Mouse (Mus musculus) ovary, adult 18-20 months (tissue): ENCODE results near the gene Ctrb1.
A peak's percentile ranks its signal among the peaks of the same experiment; 100 is the strongest.

Source experiments
- DNase-seq: peaks from one replicate; pipeline ENCODE4 v3.0.0; 2022; ENCODE audit warnings: low spot score, mixed read lengths

Gene Ctrb1

DNA sequence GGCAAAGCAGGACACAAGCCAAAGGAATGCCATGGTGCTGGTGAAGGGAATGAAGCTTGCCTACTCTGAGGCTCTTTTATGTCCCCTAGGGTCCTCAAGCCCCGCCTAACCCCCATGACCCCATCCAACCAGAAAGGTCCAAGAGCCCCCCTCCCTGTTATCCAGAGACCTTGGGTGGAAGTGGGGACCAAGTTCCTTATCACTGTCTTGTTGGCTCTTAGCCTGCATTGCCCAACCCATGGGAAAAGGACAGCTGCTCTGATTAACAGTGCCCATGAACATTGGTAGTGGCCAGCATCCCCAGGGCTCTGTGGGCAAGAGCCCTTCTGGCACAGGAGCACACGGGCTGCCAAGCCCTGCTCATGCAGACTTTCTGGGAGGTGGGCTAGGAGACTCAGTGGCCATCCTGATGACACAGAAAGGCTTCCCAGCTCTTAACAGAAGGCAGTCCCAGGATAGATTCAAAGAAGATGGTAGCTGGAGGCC lies at the start of gene Ctrb1:
Gene Ctrb1, minus strand, starts transcription at position 51 of the 486 bp plus-strand sequence.
- no peak for DNase-seq

DNA sequence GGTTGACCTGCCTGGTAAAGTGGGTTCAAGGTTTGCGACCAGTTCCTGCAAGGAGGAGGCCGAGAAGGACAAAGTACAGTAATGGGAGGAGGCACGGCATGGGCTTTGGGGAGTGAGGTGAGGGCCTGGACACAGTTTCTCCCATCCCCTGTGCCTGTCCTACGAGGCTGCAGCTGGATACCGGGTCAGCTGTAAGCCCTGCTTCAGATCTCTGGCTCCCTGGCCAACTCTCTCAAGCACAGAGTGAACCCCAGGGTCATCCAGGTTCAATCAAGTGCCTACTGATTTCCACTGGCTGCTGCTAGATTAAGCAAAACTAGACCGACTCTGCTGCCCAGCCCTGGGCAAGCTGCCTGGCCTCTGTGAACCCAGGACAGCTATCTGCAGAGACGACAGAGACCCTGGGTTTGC lies 49.5 kb upstream of the Ctrb1 start:
- DNase-seq = no peak

DNA sequence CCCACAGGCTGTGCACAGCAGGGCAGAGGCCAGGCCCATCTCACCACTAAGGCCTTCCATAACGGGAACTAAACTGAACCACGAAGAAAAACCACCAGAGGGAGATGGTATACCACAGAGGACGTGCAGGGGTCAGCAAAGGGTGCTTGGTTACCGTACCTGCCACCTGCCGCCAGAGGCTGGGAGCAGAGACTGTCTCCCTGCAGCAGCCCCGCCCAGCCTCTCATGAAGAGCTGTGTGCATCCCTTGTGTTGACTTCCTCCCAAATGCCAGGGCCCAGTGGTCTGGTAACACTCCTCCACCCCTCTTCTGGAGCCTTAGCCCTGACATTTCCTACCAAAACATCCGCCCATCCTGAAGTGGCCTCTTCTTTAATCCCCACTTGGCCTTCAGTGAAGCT lies 48.8 kb upstream of the Ctrb1 start:
- no peak for DNase-seq

GRCm38 (mm10) chr8:111738867-111739266 lies 48.1 kb upstream of the Ctrb1 start:
- no peak for DNase-seq

DNA sequence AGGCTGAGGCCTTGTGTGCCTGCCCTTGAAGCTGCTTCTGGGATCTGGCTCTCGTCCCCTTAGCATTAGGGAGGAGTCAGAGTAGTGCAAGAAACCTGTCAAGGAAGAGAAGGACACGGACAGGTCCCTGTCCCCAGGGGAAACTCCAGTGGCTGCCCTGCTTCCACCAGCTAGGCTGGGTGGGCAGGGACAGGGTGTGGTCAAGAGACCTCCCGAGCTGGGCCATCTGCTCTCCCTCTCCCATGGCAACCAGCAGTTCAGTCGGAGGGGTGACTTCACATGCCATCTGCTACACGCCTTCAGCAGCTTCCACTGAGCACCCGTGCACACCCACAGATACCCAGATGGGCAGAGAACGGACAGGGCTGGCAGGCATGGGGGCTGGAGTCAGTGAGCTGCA lies 45.5 kb upstream of the Ctrb1 start:
- DNase-seq = no peak

DNA sequence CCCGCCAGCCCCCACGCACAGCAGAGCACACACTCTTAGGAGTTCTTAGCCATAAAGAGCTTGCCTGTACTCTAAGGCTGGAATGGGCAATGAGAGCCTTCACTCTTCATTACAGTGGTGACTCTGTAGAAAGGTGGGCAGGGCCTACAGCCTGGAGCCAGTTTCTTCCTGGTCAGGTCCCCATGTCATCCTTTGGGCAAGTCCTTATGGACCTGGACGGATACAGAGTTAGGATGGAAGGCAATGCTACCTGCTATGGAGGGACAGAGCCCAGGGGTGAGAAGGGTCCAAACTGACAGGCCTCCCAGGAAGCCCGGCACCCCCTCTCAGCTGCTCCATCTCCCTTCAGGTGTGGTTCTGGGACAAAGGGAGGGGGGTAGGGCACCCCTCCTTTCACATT lies 45.0 kb upstream of the Ctrb1 start:
- no peak for DNase-seq

GRCm38 (mm10) chr8:111735335-111735761 lies 44.5 kb upstream of the Ctrb1 start:
- no peak for DNase-seq

DNA sequence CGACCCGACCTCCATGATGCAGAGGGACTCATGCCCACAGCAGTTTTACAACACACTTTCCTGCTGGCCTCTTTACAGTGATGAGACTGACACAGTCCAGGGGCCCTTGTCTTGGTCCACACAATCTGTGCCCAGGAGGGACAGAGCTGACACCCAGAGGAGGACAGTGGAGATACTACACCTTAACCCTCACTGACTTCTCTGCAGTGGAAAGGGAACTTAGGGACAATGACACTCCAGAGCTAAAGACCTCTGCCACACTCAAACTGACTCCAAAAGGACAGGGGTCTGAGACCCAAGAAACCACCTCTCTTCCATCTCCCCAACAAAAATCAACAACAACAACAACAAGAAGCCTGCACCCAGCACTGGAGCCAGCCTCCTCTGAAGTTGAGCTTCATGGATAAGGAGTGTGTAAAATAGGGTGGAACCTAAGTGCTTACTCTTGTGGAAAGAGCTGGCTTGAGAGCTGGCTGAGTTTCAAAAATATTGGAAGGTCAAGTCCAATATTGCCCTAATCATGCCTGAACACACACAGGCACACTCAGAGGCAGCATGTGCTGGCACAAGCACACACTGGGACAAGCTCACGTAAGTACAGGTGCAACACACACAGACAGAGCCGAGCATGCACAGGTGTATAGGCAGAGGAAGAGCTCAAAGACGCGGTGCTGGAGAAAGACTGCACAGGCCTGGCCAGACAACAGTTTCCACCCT lies 43.6 kb upstream of the Ctrb1 start:
- no peak for DNase-seq

- DNase-seq = peak; percentile 2
Measured at GRCm38 (mm10) chr8:111733581-111734243, 42.9 kb upstream of the Ctrb1 start.

GRCm38 (mm10) chr8:111732406-111733085 lies 41.7 kb upstream of the Ctrb1 start:
- no peak for DNase-seq

- DNase-seq = peak; percentile 96
Measured at GRCm38 (mm10) chr8:111732004-111732403, 41.2 kb upstream of the Ctrb1 start.

DNA sequence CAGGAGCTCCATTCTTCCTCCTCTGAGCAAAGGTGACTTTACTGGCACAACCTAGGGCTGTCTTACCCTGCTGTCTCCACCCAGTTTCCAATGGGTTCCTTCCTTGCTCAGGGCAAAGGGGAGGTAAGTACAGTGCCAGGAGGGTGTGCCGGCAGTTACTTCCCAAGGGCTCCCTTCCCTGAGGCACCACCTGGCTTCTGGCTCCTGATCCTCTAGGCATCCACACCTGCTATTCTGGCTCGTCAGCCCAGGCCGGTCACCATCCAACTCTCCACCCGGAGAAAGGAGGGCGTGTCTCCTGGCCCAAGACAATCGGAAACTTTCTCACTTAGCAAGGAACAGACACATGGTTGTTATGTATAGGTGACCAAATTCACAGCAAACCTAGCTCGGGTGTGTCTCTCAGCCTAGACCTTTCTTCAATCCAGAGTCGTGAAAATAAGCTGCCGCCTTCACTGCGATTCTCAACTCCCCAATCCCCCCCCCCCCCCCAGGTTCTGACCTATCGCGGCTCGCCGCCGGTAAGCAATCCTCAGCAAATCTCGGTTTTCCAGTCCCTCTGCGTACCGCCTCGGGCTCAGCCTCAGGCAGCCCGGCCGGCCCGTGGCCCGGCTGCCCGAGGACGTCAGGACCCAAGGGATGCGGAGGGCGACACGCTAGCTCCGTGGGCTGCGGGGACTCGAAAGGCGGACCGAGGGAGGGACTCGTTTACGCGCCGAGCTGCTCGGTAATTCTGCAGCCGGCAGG lies 40.6 kb upstream of the Ctrb1 start:
- no peak for DNase-seq

DNA sequence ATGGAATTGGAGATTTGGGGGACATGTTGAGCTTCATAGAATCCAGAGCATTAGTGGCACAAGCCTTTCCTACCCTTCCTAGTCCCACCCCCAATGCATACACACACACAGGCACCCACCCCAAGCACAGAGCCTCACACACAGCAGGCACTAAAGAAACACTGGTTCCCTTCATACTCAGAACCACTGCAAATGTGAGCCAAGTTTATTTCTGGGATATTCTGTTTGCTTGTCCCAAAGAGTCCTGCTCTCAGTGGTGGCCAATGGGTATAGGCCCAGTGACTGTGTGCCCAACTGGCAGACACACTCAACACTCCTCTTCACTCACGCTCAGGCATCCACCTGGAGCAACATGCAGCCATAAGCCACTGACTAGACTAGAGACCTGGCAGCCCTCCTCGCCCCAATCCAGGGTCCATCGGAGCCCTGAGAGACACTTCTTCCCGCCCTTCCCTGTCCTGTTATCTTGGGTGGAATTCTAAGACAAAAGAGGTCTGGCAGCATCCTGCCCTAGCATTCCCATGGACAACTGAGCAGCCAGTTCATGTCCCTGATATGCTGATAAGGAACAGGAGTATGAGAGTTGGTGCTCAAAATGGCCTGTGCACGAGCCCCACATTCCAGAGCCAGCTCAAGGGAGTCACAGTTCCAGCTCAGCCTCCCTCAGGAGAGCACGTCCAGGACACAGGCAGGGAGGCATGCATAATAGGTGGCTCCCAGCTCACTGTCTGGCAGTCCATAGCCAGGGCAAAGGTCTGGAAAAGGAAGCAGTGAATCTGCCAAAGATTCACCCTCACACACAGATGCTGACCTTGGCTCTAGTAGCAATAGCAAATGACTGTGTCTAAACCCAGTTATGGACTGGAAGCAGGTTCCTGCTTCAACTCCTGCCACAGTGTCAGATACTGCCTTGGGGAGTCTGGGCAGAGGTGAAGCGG lies 38.7 kb upstream of the Ctrb1 start:
- no peak for DNase-seq

DNA sequence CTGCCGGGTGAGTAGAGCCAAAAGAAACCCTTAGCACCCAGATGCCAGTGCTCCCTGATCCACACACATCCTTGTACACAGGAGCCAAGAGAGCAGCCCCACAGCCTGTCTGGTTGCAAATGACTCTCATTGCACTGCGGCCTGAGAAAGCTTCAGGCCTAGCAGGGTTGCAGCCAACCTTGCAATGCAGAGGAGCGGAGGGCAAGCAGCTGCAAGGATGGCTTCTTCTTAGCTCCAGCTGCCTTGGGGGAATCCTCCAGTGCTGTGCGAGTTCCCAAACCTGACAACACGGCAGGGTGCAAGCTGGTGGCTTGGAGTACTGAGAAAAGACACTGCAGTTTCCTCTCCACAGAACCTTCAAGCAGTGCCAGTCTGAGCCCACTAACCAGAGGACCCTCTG lies 37.7 kb upstream of the Ctrb1 start:
- DNase-seq = no peak

DNA sequence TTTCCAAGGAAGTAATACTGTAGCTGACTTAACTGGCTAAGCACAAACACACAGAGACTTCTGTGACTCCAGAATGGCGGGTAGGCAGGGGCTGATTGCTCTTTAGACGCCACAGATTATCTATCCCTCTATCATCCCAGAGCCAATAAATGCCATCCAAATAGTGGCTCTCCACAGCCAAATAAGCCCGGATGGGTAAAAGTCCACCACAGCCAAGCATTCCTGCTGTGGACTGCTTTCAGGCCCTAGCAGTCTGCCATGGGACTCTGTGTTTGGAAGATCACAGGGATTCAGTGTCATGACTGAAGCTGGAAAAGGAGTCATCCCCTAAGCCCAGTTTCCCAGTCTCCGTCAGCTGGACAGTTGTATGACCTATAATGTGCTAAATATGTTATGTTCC lies 36.7 kb upstream of the Ctrb1 start:
- no peak for DNase-seq

DNA sequence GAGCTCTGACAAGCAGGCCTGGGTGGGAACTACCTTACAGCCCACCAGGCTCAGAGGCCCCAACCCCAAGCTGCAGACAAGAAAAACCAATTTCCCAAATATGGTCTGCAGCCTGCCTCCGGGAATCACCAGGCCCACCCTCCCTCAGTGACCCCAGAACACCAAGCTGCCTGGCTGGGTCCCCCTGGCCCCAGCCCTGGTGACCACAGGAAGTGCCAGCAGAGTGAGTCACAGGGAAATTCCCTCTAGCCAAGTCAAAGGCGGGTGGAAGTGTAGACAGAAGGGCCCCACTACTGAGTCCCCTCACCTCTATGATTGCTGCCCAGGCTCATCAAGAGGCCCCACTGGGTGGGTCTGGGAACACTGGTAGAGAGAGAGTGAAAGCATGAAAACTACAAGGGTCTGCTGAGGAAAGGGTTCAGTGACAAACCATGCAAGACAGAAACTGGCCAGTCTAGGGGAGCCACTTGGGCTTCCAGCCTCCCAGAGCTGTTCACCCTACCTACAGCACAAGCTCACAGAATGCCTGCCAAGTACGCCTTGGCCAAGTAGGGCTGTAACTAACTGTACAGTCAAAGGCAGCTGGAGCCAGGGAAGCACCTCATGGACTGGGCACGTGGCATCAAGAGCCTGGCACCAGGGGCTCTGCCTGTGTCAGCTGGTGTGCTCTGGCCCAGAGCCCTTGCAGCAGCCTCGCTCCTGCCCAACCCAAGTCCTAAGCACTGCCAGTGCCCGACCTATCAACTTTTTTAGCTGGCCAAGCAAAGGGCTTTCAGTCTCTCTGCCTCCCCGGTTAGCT lies 35.5 kb upstream of the Ctrb1 start:
- DNase-seq = peak; percentile 77

DNA sequence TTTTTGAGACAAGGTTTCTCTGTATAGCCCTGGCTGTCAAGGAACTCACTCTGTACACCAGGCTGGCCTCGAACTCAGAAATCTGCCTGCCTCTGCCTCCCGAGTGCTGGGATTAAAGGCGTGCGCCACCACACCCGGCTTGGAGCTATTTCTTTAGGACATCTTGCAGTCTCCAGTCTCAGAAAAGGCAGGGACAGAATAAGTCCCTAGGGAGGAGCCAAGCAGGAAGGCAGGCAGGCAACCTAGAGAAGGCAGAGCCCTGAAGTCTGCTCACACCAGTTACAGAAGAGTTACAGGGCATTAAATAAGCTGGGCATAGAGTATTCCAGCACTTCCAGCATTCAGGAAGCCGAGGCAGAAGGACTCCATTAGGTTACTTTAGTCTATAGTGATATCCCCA lies 34.5 kb upstream of the Ctrb1 start:
- no peak for DNase-seq

DNA sequence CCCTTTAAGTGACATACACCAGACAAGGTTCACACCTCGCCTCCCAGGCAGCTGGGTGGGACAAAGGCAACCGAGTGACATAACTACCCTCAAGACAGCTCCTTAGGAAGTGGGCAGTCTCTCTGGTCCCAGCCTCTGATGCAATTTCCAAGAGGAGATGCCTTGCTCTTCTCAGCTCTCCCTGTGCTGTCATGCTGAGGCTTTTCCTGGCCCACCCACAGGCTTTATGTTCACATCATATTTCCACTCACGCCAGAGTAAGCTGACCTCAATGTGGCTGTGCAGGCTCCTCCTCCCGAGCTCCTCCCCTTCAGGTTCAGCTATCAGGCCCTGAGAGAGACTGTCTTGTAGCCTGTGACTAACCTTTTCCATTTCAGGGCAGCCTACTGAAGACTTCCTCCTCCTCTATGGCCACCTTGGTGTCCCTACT lies 29.3 kb upstream of the Ctrb1 start:
- no peak for DNase-seq

DNA sequence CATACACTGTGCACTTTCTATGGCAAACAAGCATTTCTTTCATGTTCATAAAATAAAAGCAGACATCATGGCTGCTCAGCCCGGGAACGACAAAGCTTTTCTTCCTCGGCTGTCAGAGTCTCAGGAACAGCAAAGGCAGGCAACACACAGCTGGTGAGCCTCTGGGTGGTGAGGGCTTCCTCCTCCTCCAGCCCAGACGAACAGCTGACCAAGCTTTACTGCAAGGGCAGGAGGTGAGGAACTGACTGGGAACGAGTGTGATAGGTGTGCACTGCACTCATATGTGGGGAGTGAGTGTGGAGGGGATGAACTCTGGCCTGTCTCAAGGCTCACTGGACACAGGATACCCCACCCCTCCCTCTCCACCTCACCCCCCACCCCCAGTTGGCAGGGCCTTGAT lies 28.1 kb upstream of the Ctrb1 start:
- DNase-seq = no peak

- DNase-seq = peak; percentile 63
Measured at GRCm38 (mm10) chr8:111717866-111718265, 27.1 kb upstream of the Ctrb1 start.

DNA sequence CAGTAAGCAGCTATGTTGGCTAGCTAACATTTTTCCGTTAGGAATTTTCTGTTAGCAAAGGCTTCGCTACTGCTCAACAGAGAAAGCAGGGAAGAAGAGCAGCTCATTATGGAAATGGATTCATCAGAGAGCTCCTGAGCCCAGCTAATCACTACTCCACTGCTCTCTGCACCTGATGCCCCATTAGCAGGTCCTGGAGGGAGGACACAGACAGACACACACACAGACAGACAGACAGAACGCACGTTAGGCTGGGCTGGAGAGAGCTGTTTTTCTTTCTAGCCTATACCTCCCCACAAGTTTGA lies 26.6 kb upstream of the Ctrb1 start:
- DNase-seq = no peak
